Mouse (Mus musculus) ES-Bruce4 (cell line): Measurements from ENCODE around the gene Lat2.

Source experiments
- CTCF ChIP-seq: IDR thresholded peaks from one replicate; pipeline ENCODE4 v1.8.1; 2011; ENCODE audit warnings: low read depth, low read length
- POLR2A ChIP-seq: IDR thresholded peaks from one replicate; pipeline ENCODE4 v1.8.1; 2011; ENCODE audit warnings: low read length; ENCODE audit not compliant: insufficient read depth

DNA sequence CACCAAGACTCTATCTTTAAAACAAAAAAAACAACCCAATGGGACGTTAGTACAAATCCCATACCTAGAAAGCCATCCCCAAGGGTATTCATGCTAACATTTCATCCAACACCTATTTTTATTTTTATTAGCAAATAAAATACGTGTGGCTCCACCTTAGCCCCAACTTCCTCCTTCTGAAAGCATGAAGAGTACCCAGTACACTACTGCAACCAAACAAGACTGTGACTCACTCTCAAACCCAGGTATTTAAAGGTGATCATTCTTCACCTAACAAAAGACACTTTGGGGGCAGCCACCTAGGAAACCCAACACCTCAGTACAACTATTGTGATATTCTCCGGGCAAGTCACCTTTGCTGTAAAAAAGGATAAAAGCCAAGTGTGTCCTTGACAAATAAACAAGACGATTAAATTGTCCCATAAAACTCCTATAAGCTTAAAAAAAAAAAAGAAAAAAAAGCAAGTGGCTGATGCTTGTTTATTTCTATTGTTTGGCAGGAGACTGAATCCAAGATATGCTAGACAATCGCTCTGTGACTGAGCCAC, 23.1 kb upstream of the Lat2 start:
- TF ChIP-seq CTCF, result no peak
- TF ChIP-seq POLR2A, result no peak
